Mouse (Mus musculus) intestine, embryonic 16.5 days (tissue): Measurements from ENCODE around the gene Oaf. TPM values are rescaled to one million over a fixed set of nuclear protein-coding genes. Genes with fewer than 3 reads are reported as not detected.

ENCODE experiments used
- ATAC-seq: fragments of 200-750 bp; cut with Nextera tagmentation; 2 replicates; pipeline ENCODE4 v1.8.0; 2017; ENCODE audit warnings: moderate TSS enrichment, moderate library complexity
- H3K27ac ChIP-seq: fragments of 300-500 bp; sonication (generic); 2 replicates; pipeline ENCODE4 v1.5.1; 2014; ENCODE audit warnings: mild to moderate bottlenecking, low read length
- H3K27me3 ChIP-seq: fragments of 300-500 bp; sonication (generic); replicated peaks from 2 replicates; pipeline ENCODE4 v1.6.1; 2014; ENCODE audit warnings: low read length, control low read depth, mixed read lengths; ENCODE audit not compliant: control insufficient read depth, insufficient read depth
- H3K36me3 ChIP-seq: fragments of 300-500 bp; sonication (generic); 2 replicates; pipeline ENCODE4 v1.6.1; 2014; ENCODE audit warnings: low read length, control low read depth; ENCODE audit not compliant: control insufficient read depth, insufficient read depth
- H3K4me1 ChIP-seq: fragments of 300-500 bp; sonication (generic); 2 replicates; pipeline ENCODE4 v1.6.1; 2014; ENCODE audit warnings: low read length, control low read depth, mixed read lengths; ENCODE audit not compliant: control insufficient read depth, insufficient read depth
- H3K4me2 ChIP-seq: fragments of 300-500 bp; sonication (generic); 2 replicates; pipeline ENCODE4 v1.6.1; 2014; ENCODE audit warnings: low read depth, low read length, control low read depth
- H3K4me3 ChIP-seq: fragments of 300-500 bp; sonication (generic); 2 replicates; pipeline ENCODE4 v1.5.1; 2014; ENCODE audit warnings: mild to moderate bottlenecking, low read length
- H3K9ac ChIP-seq: fragments of 300-500 bp; sonication (generic); 2 replicates; pipeline ENCODE4 v1.6.1; 2014; ENCODE audit warnings: low read depth, low read length
- H3K9me3 ChIP-seq: fragments of 300-500 bp; sonication (generic); 2 replicates; pipeline ENCODE4 v1.6.1; 2016; ENCODE audit warnings: low read length, control low read depth; ENCODE audit not compliant: control insufficient read depth
- WGBS: fragments of 180-500 bp; shearing (Covaris S2); extraction: QIAGEN DNeasy Blood & Tissue Kit; methylation state at CpG from one replicate; pipeline ENCODE4 v1.1.7; 2014; 5-methylcytosine and 5-hydroxymethylcytosine counted together
- polyA plus RNA-seq: library from polyadenylated mRNA; unstranded; fragments of >200 nt; fragmentation: Nextera tagmentation; extraction: Ambion mirVana; gene quantifications from 2 replicates; pipeline ENCODE4 v1.2.1, GENCODE M21; 2015

Gene Oaf
- polyA plus RNA-seq, 1 experiment from 2014 or later = 11.8 TPM

- ATAC-seq = no peak
- peak overlapping the region; percentile 79 for H3K4me3 ChIP-seq
- peaks cover 60% of the 10 kb centered on the region for H3K4me1 ChIP-seq
- H3K36me3 ChIP-seq = no peaks in the 10 kb centered on the region
- H3K27me3 ChIP-seq = no peaks in the 10 kb centered on the region
- H3K4me2 ChIP-seq = peak overlapping the region; percentile 72
- no peak overlapping the region for H3K27ac ChIP-seq
- 40% methylated on average over 7 of the region's 7 CpGs for WGBS
- H3K9ac ChIP-seq = peak overlapping the region; percentile 88
- no peaks in the 10 kb centered on the region for H3K9me3 ChIP-seq
Measured at GRCm38 (mm10) chr9:43237111-43237775, 2.5 kb downstream of the Oaf start.

- peak overlapping the region; percentile 72; the same call in 1 of the 2 replicates for H3K4me2 ChIP-seq
- H3K27me3 ChIP-seq = no peaks in the 10 kb centered on the region
- no peak overlapping the region for H3K9ac ChIP-seq
- no peak overlapping the region for H3K4me3 ChIP-seq
- no peak for ATAC-seq
- peaks cover 67% of the 10 kb centered on the region for H3K4me1 ChIP-seq
- no peaks in the 10 kb centered on the region for H3K36me3 ChIP-seq
- H3K27ac ChIP-seq = no peak overlapping the region
- WGBS = 79% methylated on average over 7 of the region's 7 CpGs
- no peaks in the 10 kb centered on the region for H3K9me3 ChIP-seq
Measured at GRCm38 (mm10) chr9:43236576-43236975, 3.1 kb downstream of the Oaf start.

GRCm38 (mm10) chr9:43236106-43236505 is 3.6 kb downstream of the Oaf start:
- Histone ChIP-seq H3K9me3 (no peaks in the 10 kb centered on the region), H3K36me3 (no peaks in the 10 kb centered on the region), H3K4me2 (no peak overlapping the region), H3K27me3 (no peaks in the 10 kb centered on the region), H3K9ac (peak overlapping the region; percentile 4; the same call in 1 of the 2 replicates), H3K4me3 (no peak overlapping the region), H3K27ac (no peak overlapping the region), H3K4me1 (peaks cover 72% of the 10 kb centered on the region)
- no peak for ATAC-seq
- 85% methylated on average over 1 of the region's 1 CpGs for WGBS

- 80% methylated on average over 6 of the region's 6 CpGs for WGBS
- ATAC-seq = no peak
- H3K4me3 ChIP-seq = no peak overlapping the region
- H3K9me3 ChIP-seq = no peaks in the 10 kb centered on the region
- no peaks in the 10 kb centered on the region for H3K36me3 ChIP-seq
- no peak overlapping the region for H3K4me2 ChIP-seq
- no peaks in the 10 kb centered on the region for H3K27me3 ChIP-seq
- H3K27ac ChIP-seq = no peak overlapping the region
- peaks cover 77% of the 10 kb centered on the region for H3K4me1 ChIP-seq
- 0 out of 2 replicates have a peak overlapping the region, but pooled peaks have one; percentile 4 for H3K9ac ChIP-seq
Measured at GRCm38 (mm10) chr9:43235336-43235735, 4.4 kb downstream of the Oaf start.

GRCm38 (mm10) chr9:43234496-43234895 is 5.2 kb downstream of the Oaf start:
- Histone ChIP-seq H3K9ac (no peak overlapping the region), H3K27me3 (no peaks in the 10 kb centered on the region), H3K4me2 (no peak overlapping the region), H3K36me3 (no peaks in the 10 kb centered on the region), H3K27ac (no peak overlapping the region; the same call in 1 of the 2 replicates), H3K4me3 (no peak overlapping the region), H3K9me3 (no peaks in the 10 kb centered on the region), H3K4me1 (peaks cover 82% of the 10 kb centered on the region)
- no peak for ATAC-seq
- WGBS = 45% methylated on average over 5 of the region's 5 CpGs

- Histone ChIP-seq H3K27ac (peak overlapping the region; percentile 88), H3K4me1 (peaks cover 90% of the 10 kb centered on the region), H3K36me3 (no peaks in the 10 kb centered on the region), H3K4me3 (no peak overlapping the region), H3K4me2 (no peak overlapping the region), H3K27me3 (no peaks in the 10 kb centered on the region), H3K9me3 (no peaks in the 10 kb centered on the region), H3K9ac (peak overlapping the region; percentile 12; the same call in 1 of the 2 replicates)
- WGBS = 97% methylated on average over 1 of the region's 1 CpGs
- no peak for ATAC-seq
Measured at GRCm38 (mm10) chr9:43233515-43233914, 6.2 kb downstream of the Oaf start.

- no peak for ATAC-seq
- Histone ChIP-seq H3K4me3 (no peak overlapping the region), H3K9ac (peak overlapping the region; percentile 12; the same call in 1 of the 2 replicates), H3K27ac (peak overlapping the region; percentile 88), H3K27me3 (no peaks in the 10 kb centered on the region), H3K36me3 (no peaks in the 10 kb centered on the region), H3K4me2 (peak overlapping the region; percentile 37; the same call in 1 of the 2 replicates), H3K9me3 (no peaks in the 10 kb centered on the region), H3K4me1 (peaks cover 89% of the 10 kb centered on the region)
- 44% methylated on average over 5 of the region's 5 CpGs for WGBS
Measured at GRCm38 (mm10) chr9:43233044-43233443, 6.7 kb downstream of the Oaf start.

- Histone ChIP-seq H3K27ac (peak overlapping the region; percentile 88), H3K4me3 (no peak overlapping the region), H3K9me3 (no peaks in the 10 kb centered on the region), H3K9ac (peak overlapping the region; percentile 32; the same call in 1 of the 2 replicates), H3K4me1 (peaks cover 88% of the 10 kb centered on the region), H3K4me2 (peak overlapping the region; percentile 37; the same call in 1 of the 2 replicates), H3K27me3 (no peaks in the 10 kb centered on the region), H3K36me3 (no peaks in the 10 kb centered on the region)
- 14% methylated on average over 5 of the region's 5 CpGs for WGBS
- ATAC-seq = peak; percentile 9
Measured at GRCm38 (mm10) chr9:43232286-43232685, 7.4 kb downstream of the Oaf start.

GRCm38 (mm10) chr9:43231805-43232204 is 7.9 kb downstream of the Oaf start:
- Histone ChIP-seq H3K36me3 (no peaks in the 10 kb centered on the region), H3K27me3 (no peaks in the 10 kb centered on the region), H3K4me3 (no peak overlapping the region), H3K4me1 (peaks cover 88% of the 10 kb centered on the region), H3K9me3 (no peaks in the 10 kb centered on the region), H3K27ac (peak overlapping the region; percentile 88), H3K4me2 (peak overlapping the region; percentile 37; the same call in 1 of the 2 replicates), H3K9ac (peak overlapping the region; percentile 32)
- peak; percentile 68 for ATAC-seq
- WGBS = 25% methylated on average over 4 of the region's 4 CpGs
